Mouse (Mus musculus): ENCODE results near the gene C2cd6. TPM values are rescaled to one million over a fixed set of nuclear protein-coding genes. Genes with fewer than 3 reads are reported as not detected.

Gene C2cd6
- polyA plus RNA-seq, 1 experiment from 2014 or later = 4.7 TPM

Other genes with a start within 250 kb of the C2cd6 start
- gene Trak2, start 121.5 kb downstream of the C2cd6 start, polyA plus RNA-seq (2014; fragmentation: Nextera tagmentation; extraction: Ambion mirVana) = 17.9 and 20.9 TPM in 2 replicates
- 96.7 and 107 TPM in 2 replicates for gene Stradb, start 121.4 kb downstream of the C2cd6 start, polyA plus RNA-seq (2014; fragmentation: Nextera tagmentation; extraction: Ambion mirVana)
- gene Tmem237, start 25.5 kb upstream of the C2cd6 start, polyA plus RNA-seq (2014; fragmentation: Nextera tagmentation; extraction: Ambion mirVana) = 34.8 and 61.9 TPM in 2 replicates
- 0.60 and 0.98 TPM in 2 replicates for gene Mpp4, start 68.5 kb upstream of the C2cd6 start, polyA plus RNA-seq (2014; fragmentation: Nextera tagmentation; extraction: Ambion mirVana)
- gene Als2, start 142.3 kb upstream of the C2cd6 start, polyA plus RNA-seq (2014; fragmentation: Nextera tagmentation; extraction: Ambion mirVana) = 10.7 and 17.4 TPM in 2 replicates
- gene Cdk15, start 162.0 kb upstream of the C2cd6 start, polyA plus RNA-seq (2014; fragmentation: Nextera tagmentation; extraction: Ambion mirVana) = 0.28 and 0.30 TPM in 2 replicates

Data from forebrain, embryonic 14.5 days (tissue).